Mouse (Mus musculus): ENCODE results near the gene Cd300lb.

- no peak for TF ChIP-seq POLR2A (IDR thresholded peaks at IDR 0.05; ENCODE audit: extremely low read depth, insufficient read depth, low read length)
- no peak for TF ChIP-seq CTCF (IDR thresholded peaks at IDR 0.05; ENCODE audit: extremely low read depth, insufficient read depth, low read length)
Observed at GRCm38 (mm10) chr11:114929581-114929980, 4.6 kb downstream of the Cd300lb start.

All from cortical plate, adult 2 months (tissue).